Mouse (Mus musculus): ENCODE data around the gene Psmc1.
A peak's percentile ranks its signal among the peaks of the same experiment; 100 is the strongest.

DNA sequence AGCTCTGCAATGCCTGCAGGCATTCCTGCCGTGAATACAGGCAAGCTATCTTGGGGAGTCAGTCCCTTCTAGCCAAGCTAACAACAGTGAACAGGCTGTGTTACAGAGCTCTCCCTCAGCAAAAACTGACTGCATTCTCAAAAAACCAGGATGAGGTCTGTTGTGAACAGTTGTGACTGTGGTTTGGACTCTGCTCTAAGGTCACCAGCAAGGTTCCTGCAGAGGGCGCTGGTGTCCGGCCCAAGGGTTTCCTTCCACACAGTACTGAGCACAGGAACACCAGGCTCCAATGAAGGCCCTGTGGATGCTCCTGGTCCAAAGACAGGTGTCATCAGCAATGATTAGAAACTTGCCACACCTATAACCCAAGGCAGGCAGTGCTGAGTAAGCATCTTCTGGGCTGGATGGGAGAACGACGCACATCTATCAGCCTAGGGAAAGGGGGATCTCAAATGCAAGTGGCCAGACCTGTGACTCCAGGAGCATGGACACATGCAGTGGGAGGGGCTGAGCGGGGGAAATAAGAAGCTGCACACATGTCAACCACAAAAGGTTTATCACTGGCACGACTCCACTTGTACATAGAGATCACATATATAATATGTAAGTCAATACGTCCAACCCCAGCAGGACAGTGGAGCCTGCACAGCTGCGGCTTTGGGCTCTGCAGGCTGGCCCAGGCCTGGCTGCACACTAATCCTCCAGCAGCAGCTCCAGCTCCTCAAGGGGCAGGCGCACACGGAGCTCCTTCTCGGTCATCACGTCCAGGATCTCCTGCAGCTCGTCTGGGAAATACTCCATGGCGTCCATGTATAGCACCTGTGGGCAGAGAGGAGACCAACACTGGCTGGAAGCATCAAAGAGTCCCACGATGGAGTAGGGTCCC, 15.2 kb downstream of the Psmc1 start:
- TF ChIP-seq CTCF (IDR thresholded peaks at IDR 0.05): peak; percentile 57
- TF ChIP-seq EP300 (IDR thresholded peaks at IDR 0.05): no peak
